Mouse (Mus musculus) right cerebral cortex, postnatal 36 days (tissue): ENCODE measurements at regions not wholly inside any gene's neighbourhood (a gene's known extent, or its start where the extent isn't known, plus 50 kb on each side); places are given as distances from the start of the nearest gene placed in this dataset.

Experiments
- DNase-seq, 2 experiments: peaks; one replicate each; pipeline ENCODE4 v3.0.0; 2022; ENCODE audit warnings: low spot score in 2 of 2, mixed read lengths in 1 of 2

- DNase-seq: no peak
These were observed 139.7 kb downstream of the Ackr3 start for GRCm38 (mm10) chr1:90343492-90343891.

GRCm38 (mm10) chr1:90347032-90347431 is 143.3 kb downstream of the Ackr3 start:
- no peak for DNase-seq

GRCm38 (mm10) chr1:90349611-90350010 is 145.8 kb downstream of the Ackr3 start:
- DNase-seq: no peak

GRCm38 (mm10) chr1:90353325-90353724 is 149.5 kb downstream of the Ackr3 start:
- DNase-seq: no peak

GRCm38 (mm10) chr1:90356567-90356966 is 152.8 kb downstream of the Ackr3 start:
- no peak for DNase-seq

GRCm38 (mm10) chr1:90357391-90357790 is 153.6 kb downstream of the Ackr3 start:
- no peak for DNase-seq

- DNase-seq: no peak
These were observed 155.2 kb downstream of the Ackr3 start for GRCm38 (mm10) chr1:90358971-90359370.

- no peak for DNase-seq
These were observed 156.3 kb downstream of the Ackr3 start for GRCm38 (mm10) chr1:90360065-90360464.

DNA sequence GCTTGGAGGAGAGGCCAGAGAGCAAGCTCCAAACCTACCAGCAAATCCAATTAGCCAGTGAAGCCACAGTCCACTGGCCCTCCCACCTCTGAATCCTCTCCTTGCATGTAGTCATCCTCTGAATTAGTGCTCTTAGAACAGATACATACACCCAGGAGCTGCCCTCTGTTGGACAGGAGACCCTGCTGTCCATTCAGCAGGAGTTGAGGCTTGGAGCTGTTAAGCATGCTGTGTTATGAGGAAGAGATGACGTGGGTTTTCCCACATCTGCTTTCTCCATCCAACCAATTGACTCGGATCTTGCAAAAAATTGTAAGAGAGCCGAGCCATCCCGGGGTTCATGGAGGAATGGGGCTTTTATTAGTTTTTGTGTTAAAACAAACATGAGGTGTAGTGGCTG is 160.7 kb downstream of the Ackr3 start:
- no peak for DNase-seq

DNA sequence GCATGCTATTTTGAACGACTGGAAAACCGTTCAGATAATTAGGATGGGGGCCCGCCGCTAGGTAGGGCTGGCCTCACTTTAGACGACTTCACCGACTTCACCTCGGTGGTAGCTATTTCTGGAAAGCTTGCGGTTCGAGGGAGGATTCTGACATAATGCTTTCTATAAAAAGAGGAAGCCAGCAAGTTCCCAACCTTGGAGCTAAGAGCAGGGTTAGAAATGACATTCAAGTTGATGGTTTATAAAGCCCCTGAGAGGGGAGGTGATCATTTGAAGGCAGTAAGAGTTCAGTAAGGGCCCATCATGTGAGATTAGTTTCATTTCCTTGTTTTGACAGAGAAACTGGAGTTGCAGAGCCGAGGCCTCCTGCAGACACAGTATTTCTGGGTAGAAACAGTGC is 164.8 kb downstream of the Ackr3 start:
- no peak for DNase-seq

DNA sequence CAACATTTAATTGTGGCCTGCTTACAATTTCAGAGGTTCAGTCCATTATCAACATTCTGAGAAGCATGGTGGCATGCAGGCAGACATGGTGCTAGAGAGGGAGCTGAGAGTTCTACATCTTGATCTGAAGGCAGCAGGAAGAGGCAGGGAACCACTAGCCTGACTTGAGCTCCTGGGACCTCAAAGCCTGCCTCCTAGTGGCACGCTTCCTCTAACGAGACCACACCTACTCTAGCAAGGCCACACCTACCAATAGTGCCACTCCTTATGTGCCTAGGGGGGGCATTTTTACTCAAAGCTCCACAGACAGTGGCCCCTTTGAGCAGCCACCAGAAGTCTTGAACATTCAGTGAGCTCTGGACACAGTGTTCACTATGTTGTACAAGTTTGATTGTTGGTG is 165.5 kb downstream of the Ackr3 start:
- DNase-seq: no peak

GRCm38 (mm10) chr1:90370766-90371165 is 167.0 kb downstream of the Ackr3 start:
- DNase-seq: no peak

DNA sequence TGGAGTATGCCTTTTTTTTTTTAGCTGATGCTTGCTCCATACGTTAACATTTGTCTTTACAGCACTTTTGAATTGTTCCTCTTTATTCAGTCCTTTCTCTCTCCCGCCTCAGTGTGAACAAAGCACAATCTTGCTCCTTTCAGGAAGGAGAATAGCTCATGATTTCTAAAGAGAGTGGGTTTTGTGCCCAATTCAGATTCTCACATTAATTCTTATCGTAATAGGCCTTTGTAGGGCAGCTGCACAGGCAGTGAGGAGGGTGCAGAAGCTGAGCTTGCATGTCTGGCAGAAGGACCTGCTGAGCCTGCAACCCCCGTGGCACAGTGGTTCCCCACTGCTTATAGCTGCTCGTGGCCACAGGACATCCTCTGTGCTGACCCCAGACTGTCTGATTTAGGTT is 169.2 kb downstream of the Ackr3 start:
- no peak for DNase-seq

DNA sequence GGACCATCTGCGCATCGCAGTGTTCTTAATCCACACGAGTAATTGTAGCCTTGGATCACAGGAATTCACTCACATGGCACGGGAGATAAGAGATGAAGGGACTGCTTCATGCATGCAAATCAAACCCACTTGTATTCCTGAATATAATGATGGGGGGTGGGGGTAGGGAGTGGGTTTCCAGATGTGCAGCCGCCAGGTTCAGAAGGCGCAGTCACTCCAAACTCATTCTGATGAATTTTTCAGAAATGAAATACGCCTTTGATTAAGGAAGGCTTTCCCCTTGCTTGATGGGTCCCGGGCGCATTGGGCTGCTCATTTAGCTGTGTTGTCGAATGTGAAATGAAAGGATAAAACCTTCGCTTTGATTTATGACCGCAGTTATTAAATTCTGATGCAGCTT is 170.7 kb downstream of the Ackr3 start:
- DNase-seq: no peak

- DNase-seq: no peak
These were observed 176.4 kb downstream of the Ackr3 start for GRCm38 (mm10) chr1:90380034-90380705.

DNA sequence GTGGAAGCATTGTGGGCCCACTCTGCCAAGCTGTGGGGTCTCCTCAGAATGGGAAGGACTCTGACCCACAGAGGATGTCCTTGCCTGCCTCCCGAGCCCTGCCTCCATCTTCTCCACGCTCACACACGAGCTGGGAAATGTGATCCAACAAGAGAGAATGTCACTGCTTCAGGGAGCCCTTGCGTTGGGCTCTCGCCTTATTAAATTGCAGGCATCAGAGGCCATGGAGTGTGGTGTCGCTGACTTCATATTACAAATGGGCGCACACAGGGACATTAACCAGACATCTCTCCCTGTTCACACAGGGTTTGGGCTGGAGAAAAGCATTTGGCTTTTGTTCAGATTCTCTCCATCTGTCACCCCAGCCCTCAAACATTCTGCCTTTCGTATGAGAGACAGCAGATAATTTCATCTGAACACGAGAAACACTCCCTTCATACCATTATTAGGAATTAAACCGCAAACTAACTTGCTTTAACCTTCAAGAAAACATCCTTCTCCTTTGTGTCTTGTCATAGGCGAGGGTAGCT is 179.2 kb downstream of the Ackr3 start:
- DNase-seq: no peak

GRCm38 (mm10) chr1:90385024-90385423 is 181.2 kb downstream of the Ackr3 start:
- DNase-seq: no peak

GRCm38 (mm10) chr1:90386792-90387191 is 183.0 kb downstream of the Ackr3 start:
- no peak for DNase-seq

DNA sequence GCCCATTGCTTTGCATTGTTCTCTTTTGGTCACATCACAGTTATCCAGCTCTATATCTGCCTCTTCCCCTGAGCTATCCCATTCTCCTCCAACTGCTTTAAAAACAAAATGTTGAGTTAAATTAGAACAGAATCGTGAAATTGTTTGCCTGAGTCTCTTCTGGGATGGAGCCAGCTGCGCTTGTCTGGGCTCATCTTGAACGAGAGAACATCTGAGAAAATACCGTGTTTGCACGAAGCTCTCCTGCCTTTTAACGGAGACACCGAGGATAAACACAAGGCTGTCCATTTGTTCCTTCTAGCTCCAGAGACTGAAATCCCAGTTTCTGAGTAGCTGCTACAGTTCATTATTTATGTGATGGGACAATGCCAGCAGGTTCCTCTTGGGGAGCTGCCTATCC is 186.6 kb downstream of the Ackr3 start:
- DNase-seq: no peak

DNA sequence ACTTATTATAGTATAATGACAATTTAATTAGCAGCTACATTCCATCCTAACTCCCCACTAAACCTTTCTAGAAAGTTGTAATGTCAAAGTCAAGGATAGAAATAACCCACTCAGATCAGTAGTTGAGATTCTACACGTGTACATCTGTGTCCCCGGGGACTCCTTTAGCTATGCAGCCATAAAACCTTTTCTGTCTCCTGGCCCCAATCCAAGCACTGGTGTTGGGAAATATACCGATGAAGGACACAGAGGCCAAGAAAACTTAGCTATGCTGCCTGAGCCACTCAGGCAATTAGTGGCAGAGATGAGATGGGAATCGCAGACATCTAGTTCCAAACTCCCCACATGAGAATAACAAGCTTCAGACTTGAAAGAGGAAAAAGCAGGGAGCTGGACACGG is 190.1 kb downstream of the Ackr3 start:
- DNase-seq: no peak

DNA sequence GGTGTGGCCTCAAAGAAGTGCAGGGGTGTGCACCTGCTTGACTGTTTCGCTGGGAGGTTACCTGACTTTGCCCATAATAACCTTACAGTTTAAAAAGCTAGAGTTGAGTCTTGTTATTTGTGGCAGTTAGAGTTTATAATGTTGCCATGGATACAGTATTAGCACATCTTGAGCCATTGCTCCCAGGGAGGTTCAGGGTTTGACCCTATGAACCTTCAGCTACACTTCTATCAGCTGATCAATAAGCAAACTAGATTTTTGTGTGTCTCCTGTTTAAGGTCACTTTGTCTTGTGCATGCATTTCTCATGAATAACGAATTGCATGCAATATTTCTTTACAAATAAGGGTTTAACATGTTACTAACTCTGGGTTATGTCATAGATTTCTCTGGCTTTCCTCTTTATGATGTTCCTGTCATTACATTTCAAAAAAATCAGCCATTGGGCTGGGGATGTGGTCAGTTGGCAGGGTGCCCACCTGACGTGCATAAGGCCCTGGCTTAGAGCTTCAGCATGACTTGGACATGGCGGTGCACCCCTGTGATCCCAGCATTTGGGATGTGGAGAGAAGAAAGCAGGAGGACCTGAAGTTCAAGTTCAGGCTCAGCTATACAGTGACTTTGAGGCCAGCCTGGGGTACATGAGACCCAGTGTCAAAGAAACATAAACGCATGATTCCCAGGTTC is 191.7 kb downstream of the Ackr3 start:
- DNase-seq: no peak

DNA sequence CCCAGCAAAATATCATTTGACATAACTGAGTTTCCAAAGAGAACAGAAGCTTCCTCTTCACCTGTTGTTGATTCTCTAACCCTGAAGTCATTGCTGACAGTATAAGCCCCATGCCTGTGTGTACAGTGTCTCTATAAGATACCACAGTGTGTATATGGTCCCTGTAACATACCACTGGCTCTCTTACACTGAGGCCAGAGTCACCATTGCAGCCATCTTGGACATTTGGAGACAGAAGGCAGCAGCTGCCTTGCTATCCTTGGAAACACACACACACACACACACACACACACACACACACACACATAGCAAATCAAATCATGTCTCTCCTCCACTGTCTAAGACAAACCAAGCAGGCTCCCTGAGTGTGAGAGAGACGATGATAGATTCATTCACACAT is 192.9 kb downstream of the Ackr3 start:
- DNase-seq: no peak

- no peak for DNase-seq
These were observed 193.6 kb downstream of the Ackr3 start for GRCm38 (mm10) chr1:90397355-90397754.
